Mouse (Mus musculus) gastrocnemius, adult 8-10 months (tissue): ENCODE measurements at regions not wholly inside any gene's neighbourhood (a gene's known extent, or its start where the extent isn't known, plus 50 kb on each side); places are given as distances from the start of the nearest gene placed in this dataset.

Source experiments
- DNase-seq, 2 experiments: peaks; one replicate each; pipeline ENCODE4 v3.0.0; 2022; ENCODE audit warnings: low spot score in 2 of 2

DNA sequence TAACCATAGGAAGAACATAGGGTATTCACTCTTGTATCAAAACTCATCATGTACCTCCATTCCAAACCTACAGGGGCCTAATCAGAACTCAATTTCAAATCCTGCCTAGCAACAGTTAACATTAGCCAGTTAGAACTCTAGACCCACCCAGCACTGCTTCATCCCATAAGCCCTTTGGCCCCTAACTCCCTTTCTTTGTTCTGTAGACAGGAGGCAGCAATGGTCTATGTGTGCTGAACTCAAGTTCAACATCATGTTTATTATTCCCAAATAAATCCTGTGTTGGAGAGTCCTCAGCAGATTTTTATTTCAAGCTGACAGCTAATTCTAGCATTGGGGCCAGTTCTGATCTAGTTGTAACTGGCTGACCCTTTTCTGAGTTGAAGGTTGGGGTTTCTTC is 112.2 kb downstream of the Ipo8 start:
- DNase-seq = no peak

DNA sequence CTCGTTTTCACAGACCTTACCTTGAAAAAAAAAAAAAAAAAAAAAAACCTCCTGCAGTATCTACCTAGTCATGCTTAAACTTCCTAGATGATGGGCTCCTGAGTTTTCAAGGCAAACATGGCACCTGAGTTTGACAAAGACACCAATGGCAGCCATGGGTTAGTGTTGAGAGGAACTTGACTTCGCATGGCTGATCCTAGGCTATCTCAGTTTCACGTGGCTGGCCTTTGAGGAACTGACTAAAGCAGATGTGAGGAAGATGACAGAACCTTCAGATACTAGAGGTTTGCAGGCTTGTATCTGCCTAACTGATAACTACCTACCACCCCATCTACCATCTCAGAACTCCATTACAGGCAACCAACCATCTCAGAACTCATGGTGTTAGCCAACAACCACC is 120.9 kb downstream of the Ipo8 start:
- DNase-seq = no peak

GRCm38 (mm10) chr6:148708389-148708788 is 122.9 kb downstream of the Ipo8 start:
- no peak for DNase-seq

- no peak for DNase-seq
These were observed 125.6 kb downstream of the Ipo8 start for GRCm38 (mm10) chr6:148705711-148706110.

DNA sequence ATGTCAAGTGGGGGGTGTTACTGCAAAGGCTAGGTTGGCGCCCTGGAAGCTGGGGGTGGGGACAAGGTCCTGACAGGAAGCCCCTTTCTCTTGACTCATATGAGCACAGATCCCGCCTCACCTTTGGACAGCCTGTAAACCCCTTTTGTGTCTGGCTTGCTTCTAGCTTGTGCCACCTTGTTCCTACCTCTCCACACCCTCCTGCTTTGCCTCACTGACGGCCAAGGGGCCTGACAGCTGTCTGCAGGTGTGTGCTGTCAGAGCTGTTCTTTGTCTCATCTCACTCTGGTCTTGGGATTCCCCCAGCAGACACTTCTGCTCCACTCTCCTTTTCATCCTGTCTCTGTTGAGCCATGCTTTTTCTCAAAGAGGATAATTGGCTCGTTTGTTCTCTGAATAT is 137.9 kb downstream of the Ipo8 start:
- no peak for DNase-seq

DNA sequence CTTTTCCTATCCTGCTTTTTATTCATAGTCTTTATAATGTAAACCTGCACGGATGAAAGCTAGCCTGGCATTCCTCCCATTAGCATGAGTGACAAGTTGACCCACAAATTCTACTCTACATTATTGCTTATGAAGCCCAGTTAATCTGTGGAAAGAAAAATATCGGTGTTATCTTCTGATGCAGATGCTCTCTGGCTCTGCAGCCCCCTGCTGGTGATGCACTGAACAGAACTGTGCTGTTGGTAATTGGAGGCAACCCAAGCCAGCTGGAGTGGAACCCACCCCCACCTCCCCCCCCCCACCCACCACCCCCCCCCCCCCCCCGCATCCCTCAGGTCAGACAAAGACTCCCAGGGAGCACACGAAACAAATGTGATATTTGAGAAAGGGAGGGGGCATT is 143.5 kb downstream of the Ipo8 start:
- peak in 1 of 2 experiments; percentile 5 for DNase-seq

DNA sequence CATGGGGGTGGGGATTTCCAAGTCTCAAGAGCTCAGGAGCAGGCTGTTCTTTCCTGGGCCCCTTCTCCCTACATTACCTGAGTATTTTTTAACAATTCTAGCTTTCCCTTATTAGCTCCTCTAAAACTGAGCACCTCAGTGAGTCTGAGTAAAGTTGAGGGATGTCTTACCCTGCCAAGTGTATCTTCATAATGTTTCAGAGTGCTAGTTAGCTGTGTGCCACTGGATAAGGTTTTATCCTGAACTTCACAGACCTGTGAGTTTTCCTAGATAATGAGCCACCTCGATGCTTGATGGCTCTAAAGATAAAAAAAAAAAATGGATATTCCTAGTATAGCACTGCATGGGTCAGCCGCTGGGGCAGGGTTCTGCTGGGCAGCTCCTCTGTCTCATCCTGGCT is 171.1 kb downstream of the Ipo8 start:
- no peak for DNase-seq

- DNase-seq = no peak
These were observed 178.1 kb downstream of the Ipo8 start for GRCm38 (mm10) chr6:148653216-148653615.

GRCm38 (mm10) chr6:148652434-148652833 is 178.8 kb downstream of the Ipo8 start:
- no peak for DNase-seq

- no peak for DNase-seq
These were observed 183.6 kb downstream of the Ipo8 start for GRCm38 (mm10) chr6:148647423-148648390.

- no peak for DNase-seq
These were observed 190.7 kb downstream of the Ipo8 start for GRCm38 (mm10) chr6:148640595-148640994.

GRCm38 (mm10) chr6:148634148-148634547 is 190.0 kb upstream of the Tmtc1 start:
- no peak for DNase-seq

- no peak for DNase-seq
These were observed 183.0 kb upstream of the Tmtc1 start for GRCm38 (mm10) chr6:148627090-148627605.

DNA sequence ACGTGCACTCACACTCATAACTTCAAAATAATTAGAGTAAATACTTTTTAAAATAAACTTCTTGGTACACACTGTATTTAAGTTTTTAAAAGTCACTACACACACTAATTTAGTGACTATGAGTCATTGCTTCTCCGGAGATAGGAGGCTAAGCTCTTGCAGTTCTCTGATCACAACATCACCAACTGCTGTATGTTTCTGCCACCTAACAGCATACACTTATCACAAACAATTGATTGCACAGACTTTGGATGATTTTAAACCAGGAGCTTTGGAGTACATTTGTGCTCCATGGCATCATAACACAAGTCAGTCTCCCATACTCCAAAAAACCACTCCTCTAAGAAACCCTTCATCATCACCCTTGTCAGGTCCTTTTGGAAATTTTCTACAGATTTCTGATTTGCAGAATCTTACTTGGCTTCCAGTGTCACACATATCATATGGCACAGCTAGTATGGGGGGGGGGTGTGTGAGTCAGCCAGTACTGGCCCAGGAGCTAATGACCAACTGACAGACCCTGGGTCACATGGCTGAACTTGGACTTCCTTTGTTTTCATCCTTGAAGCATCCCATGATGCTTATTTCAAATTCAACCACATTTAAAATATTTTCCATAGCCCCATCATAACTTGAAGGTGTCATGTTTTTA is 179.1 kb upstream of the Tmtc1 start:
- no peak for DNase-seq

DNA sequence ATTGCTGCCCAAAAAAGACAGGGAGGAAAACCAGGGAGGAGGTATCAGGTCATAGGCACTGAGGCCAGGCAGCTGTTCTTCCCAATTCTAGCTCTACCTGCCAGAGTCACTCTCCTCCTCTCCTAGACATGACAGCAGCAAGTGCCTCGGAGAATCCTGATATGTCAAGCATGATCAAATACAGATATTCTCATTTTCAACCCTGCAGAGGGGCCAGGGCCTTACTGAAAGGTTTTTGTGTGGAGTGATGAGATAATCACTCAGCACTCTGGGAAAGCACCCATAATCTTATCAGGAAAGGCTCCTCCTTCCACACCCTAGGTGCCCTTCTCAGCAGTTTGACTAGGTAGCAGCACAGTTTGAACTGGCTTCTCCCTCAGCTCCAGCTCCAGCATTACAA is 175.8 kb upstream of the Tmtc1 start:
- DNase-seq = no peak

- DNase-seq = no peak
These were observed 171.7 kb upstream of the Tmtc1 start for GRCm38 (mm10) chr6:148615931-148616330.

GRCm38 (mm10) chr6:148615442-148615841 is 171.3 kb upstream of the Tmtc1 start:
- DNase-seq = no peak

DNA sequence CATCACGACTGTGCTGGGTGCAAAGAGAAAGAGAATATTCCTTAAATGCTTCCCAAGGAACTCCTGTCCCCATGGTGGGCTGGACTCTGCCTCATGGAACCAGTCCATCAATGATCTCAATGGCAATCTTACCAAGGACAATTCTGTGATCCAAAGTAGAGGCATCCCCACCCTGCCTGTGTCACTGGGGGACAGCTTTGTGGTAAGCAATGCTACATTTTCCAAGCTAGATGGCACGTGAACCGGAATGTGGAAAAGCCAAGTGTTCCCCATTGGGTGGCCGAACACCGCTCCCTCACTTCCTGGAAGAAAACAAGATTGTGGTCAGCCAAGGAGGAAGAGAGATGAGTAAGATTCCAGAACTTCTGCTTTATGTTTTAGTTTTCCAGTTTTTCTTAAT is 164.7 kb upstream of the Tmtc1 start:
- DNase-seq = peak in 1 of 2 experiments; percentile 2

- no peak for DNase-seq
These were observed 161.0 kb upstream of the Tmtc1 start for GRCm38 (mm10) chr6:148605226-148605625.

DNA sequence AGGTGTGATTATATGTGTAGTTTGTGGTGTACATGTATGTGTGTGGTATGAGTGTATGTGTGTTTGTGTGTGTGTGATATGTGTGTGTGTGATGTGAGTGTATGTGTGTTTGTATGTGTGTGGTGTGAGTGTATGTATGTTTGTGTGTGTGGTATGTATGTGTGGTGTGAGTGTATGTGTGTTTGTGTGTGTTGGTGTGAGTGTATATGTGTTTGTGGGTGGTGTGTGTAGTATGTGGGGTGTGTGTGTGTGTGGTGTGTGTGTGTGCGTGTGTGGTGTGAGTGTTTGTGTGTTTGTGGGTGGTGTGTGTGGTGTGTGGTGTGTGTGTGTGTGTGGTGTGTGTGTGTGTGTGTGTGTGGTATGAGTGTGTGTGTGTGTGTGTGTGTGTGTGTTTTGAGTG is 160.6 kb upstream of the Tmtc1 start:
- no peak for DNase-seq

DNA sequence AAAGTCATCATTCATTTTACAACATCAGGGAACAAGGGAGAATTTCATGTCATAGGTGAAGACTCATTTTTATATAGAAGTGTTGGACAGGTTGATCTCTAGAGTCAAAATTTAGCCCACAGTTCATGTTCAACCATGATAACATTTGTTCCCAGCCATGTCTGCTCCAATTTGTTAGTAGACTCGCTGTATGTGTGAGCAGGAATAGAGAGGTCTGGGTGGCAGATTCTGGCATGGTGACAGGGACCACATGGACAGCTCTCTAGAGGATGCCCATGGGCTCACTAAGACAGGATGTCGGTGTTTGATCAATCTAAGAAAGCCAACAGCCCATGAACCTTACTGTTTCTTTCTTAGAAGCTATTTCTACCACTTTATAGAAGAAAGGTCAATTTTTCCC is 159.7 kb upstream of the Tmtc1 start:
- no peak for DNase-seq

DNA sequence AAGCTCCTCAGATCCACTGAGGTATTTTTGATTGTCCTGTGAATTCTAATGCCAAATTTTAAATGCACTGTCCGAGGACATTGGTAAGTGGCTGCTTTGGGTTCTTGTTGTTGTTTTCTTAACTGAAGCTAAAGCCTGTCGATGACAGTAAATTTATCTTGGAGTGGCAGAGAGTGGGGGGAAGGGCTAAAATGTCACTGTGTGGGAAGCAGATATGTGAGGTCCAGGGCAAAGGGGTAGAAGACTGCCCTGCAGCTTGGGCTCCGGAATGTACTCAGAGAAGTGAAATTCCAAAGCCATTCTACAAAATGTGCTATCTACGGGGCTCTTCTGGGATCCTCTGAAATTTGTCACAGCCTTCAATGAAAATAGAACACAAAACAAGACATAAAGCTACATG is 159.3 kb upstream of the Tmtc1 start:
- DNase-seq = no peak

DNA sequence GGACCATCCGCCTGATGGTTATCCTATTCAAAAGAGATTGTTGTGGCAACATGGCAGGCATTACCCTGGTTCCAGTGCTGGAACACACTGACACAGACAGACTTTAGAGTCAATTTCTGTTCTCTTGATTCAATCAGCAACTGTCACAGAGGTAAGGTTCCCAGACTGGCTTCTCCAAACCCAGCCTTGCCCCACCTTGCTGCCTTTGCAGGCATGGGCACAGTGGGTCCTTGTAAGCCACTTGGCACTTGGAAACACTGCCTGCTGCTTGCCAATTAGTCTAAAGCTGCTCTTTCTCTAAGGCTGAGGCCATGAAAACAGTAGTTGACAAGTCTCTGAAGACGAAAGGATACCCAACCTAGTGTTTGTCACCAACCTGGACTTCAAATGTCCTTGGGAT is 158.7 kb upstream of the Tmtc1 start:
- no peak for DNase-seq
